Mouse (Mus musculus): ENCODE measurements around the gene Tmem129.

DNA sequence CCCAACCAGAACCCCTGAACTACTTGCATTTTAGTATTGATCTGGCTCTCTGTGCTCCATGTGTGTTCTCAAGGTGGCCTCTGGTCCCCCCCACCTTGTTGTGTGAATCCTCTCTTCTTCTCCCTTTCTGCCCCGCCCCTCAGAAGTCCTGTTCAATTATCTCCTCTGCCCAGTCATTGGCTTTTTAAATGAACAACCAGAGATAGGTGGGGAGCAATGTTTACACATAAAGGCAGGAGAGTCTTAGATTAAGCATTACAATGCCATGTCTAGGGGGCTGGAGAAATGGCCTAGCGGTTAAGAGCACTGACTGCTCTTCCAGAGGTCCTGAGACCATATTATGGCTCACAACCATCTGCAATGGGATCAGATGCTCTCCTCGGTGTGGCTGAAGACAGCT lies 22.9 kb downstream of the Tmem129 start:
- no peak for TF ChIP-seq GATA1 (IDR thresholded peaks at IDR 0.05; ENCODE audit: borderline replicate concordance, low read length)
- no peak for TF ChIP-seq FLI1 (IDR thresholded peaks at IDR 0.05; ENCODE audit: low read length)

Measured in megakaryocyte, embryonic 14.5 days (primary cell).